Mouse (Mus musculus) neural tube, embryonic 12.5 days (tissue): Measurements from ENCODE around the gene Tnip3. TPM values are rescaled to one million over a fixed set of nuclear protein-coding genes. Genes with fewer than 3 reads are reported as not detected.

ENCODE experiments used
- ATAC-seq: fragments of 200-750 bp; cut with Nextera tagmentation; 2 replicates; pipeline ENCODE4 v1.8.0; 2017; ENCODE audit warnings: low read depth, mild to moderate bottlenecking, moderate TSS enrichment, moderate library complexity; ENCODE audit not compliant: low FRiP score
- H3K27ac ChIP-seq: fragments of 300-500 bp; sonication (generic); 2 replicates; pipeline ENCODE4 v1.5.1; 2016
- H3K27me3 ChIP-seq: fragments of 300-500 bp; sonication (generic); replicated peaks from 2 replicates; pipeline ENCODE4 v1.6.1; 2016; ENCODE audit warnings: mild to moderate bottlenecking
- H3K36me3 ChIP-seq: fragments of 300-500 bp; sonication (generic); 2 replicates; pipeline ENCODE4 v1.6.1; 2016; ENCODE audit warnings: mild to moderate bottlenecking
- H3K4me1 ChIP-seq: fragments of 300-500 bp; sonication (generic); 2 replicates; pipeline ENCODE4 v1.6.1; 2016
- H3K4me2 ChIP-seq: fragments of 300-500 bp; sonication (generic); replicated peaks from 2 replicates; pipeline ENCODE4 v1.6.1; 2016; ENCODE audit warnings: mild to moderate bottlenecking
- H3K4me3 ChIP-seq: fragments of 300-500 bp; sonication (generic); 2 replicates; pipeline ENCODE4 v1.5.1; 2016
- H3K9ac ChIP-seq: fragments of 300-500 bp; sonication (generic); 2 replicates; pipeline ENCODE4 v1.6.1; 2016; ENCODE audit warnings: mild to moderate bottlenecking
- H3K9me3 ChIP-seq: fragments of 300-500 bp; sonication (generic); 2 replicates; pipeline ENCODE4 v1.6.1; 2016; ENCODE audit warnings: mild to moderate bottlenecking
- WGBS: fragments of 180-500 bp; shearing (Covaris S2); methylation state at CpG from one replicate; pipeline ENCODE4 v1.1.7; 2016; 5-methylcytosine and 5-hydroxymethylcytosine counted together
- polyA plus RNA-seq: library from polyadenylated mRNA; unstranded; fragments of >200 nt; fragmentation: Nextera tagmentation; extraction: Ambion mirVana; gene quantifications from 2 replicates; pipeline ENCODE4 v1.2.1, GENCODE M21; 2016

The Tnip3 gene
- polyA plus RNA-seq, 1 experiment from 2014 or later, result not detected

- no peaks in the 10 kb centered on the region for H3K4me1 ChIP-seq
- H3K4me3 ChIP-seq, result no peak overlapping the region
- no peaks in the 10 kb centered on the region for H3K9me3 ChIP-seq
- no peak overlapping the region for H3K27ac ChIP-seq
- no peak for ATAC-seq
- H3K27me3 ChIP-seq, result no peaks in the 10 kb centered on the region
- H3K9ac ChIP-seq, result no peak overlapping the region
- no peaks in the 10 kb centered on the region for H3K36me3 ChIP-seq
- no peak overlapping the region for H3K4me2 ChIP-seq
Measured at GRCm38 (mm10) chr6:65621260-65621659, 96.1 kb downstream of the Tnip3 start.

DNA sequence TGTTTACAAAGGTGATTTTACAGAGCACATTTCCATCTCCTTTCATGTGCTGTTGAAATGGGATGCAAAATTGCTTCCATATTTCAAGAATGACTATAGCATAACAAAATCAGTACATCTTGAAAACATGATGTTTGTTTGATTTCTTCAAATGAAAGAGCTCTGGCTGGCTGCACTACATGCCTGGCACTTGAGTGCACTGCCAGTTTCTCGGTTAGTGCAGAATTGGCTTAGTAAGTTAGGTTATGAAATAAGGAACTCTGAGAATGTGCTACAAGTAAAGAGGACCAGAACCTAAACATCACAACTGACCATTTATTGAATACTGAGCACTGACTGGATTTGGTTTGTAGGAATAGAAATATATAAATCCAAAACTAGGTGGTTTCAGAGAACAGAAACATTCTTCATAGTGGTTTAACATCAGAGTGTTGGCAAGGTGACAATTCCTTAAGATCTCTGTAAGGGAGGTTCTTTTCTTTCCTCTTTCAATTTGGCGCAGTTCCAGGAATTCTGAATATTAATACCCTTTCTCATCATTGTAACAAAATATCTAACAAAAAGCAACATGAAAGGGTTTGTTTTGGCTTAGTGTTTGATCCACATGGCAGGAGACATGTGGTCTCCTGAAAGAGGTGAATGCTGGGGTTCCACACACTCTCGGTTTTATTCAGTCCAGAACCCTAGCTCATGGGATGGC, 98.1 kb downstream of the Tnip3 start:
- Histone ChIP-seq H3K4me1 (no peaks in the 10 kb centered on the region), H3K27me3 (no peaks in the 10 kb centered on the region), H3K9me3 (no peaks in the 10 kb centered on the region), H3K36me3 (no peaks in the 10 kb centered on the region), H3K9ac (no peak overlapping the region), H3K4me3 (no peak overlapping the region), H3K4me2 (no peak overlapping the region), H3K27ac (no peak overlapping the region)
- 90% methylated on average over 3 of the region's 3 CpGs for WGBS
- ATAC-seq, result no peak

- H3K27me3 ChIP-seq, result no peaks in the 10 kb centered on the region
- no peak overlapping the region for H3K4me3 ChIP-seq
- no peaks in the 10 kb centered on the region for H3K36me3 ChIP-seq
- no peaks in the 10 kb centered on the region for H3K4me1 ChIP-seq
- H3K4me2 ChIP-seq, result no peak overlapping the region
- no peak overlapping the region for H3K9ac ChIP-seq
- ATAC-seq, result no peak
- H3K9me3 ChIP-seq, result no peaks in the 10 kb centered on the region
- WGBS, result 92% methylated on average over 2 of the region's 2 CpGs
- no peak overlapping the region for H3K27ac ChIP-seq
Measured at GRCm38 (mm10) chr6:65630578-65630977, 105.5 kb downstream of the Tnip3 start.

DNA sequence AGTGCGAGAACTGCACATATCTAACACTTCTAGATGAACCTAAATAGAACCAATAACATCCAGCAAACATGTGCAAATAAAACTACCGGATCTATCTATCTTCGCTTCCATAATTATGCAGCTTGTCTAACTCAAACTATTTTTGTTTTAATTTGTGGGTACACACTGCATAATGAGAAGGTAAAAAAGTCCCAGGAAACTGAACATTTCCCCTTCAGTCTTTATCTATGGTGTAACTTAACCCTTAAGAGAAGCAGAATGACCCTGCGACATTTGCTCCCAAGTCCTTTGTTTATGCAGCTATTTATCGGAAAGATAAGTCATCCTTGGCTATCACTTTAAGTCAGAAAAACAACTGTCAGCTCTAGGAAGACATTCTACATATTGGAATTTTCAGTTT, 107.1 kb downstream of the Tnip3 start:
- Histone ChIP-seq H3K9me3 (no peaks in the 10 kb centered on the region), H3K36me3 (no peaks in the 10 kb centered on the region), H3K9ac (no peak overlapping the region), H3K4me3 (no peak overlapping the region), H3K4me1 (no peaks in the 10 kb centered on the region), H3K4me2 (no peak overlapping the region), H3K27me3 (no peaks in the 10 kb centered on the region), H3K27ac (no peak overlapping the region)
- ATAC-seq, result no peak
- WGBS, result 90% methylated on average over 5 of the region's 5 CpGs

DNA sequence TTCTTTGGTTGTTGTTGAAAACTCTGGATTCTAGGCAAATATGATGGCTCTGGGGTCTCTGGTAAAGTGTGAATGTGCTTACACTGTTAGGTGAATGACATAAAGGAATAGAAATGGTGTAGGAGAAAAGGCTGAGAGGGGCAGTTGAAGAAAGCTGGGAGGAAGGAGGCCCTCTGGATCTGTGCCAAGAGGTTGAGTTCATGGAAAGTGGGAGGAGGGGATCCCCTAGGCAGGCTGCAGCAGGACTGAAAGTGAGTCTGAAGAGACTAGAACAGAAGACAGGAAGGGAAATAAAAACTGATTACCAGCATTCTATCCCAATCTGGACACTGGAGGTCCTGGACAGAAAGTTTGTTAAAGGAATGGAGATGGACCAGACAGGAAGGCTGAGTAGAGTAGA, 117.3 kb downstream of the Tnip3 start:
- no peaks in the 10 kb centered on the region for H3K9me3 ChIP-seq
- no peaks in the 10 kb centered on the region for H3K27me3 ChIP-seq
- H3K27ac ChIP-seq, result no peak overlapping the region
- no peak overlapping the region for H3K4me2 ChIP-seq
- H3K4me1 ChIP-seq, result no peaks in the 10 kb centered on the region
- no peaks in the 10 kb centered on the region for H3K36me3 ChIP-seq
- no peak overlapping the region for H3K9ac ChIP-seq
- no peak overlapping the region for H3K4me3 ChIP-seq
- ATAC-seq, result no peak

- Histone ChIP-seq H3K27ac (no peak overlapping the region), H3K9me3 (no peaks in the 10 kb centered on the region), H3K4me3 (no peak overlapping the region), H3K4me1 (no peaks in the 10 kb centered on the region), H3K27me3 (no peaks in the 10 kb centered on the region), H3K36me3 (no peaks in the 10 kb centered on the region), H3K4me2 (no peak overlapping the region), H3K9ac (no peak overlapping the region)
- 32% methylated on average over 4 of the region's 4 CpGs for whole genome bisulfite sequencing
- no peak for ATAC-seq
Measured at GRCm38 (mm10) chr6:65644110-65644509, 119.0 kb downstream of the Tnip3 start.

GRCm38 (mm10) chr6:65646408-65646807, 121.3 kb downstream of the Tnip3 start:
- no peaks in the 10 kb centered on the region for H3K4me1 ChIP-seq
- H3K4me3 ChIP-seq, result no peak overlapping the region
- 82% methylated on average over 3 of the region's 3 CpGs for WGBS
- H3K36me3 ChIP-seq, result no peaks in the 10 kb centered on the region
- H3K27me3 ChIP-seq, result no peaks in the 10 kb centered on the region
- H3K9me3 ChIP-seq, result no peaks in the 10 kb centered on the region
- H3K27ac ChIP-seq, result no peak overlapping the region
- ATAC-seq, result no peak
- no peak overlapping the region for H3K4me2 ChIP-seq
- no peak overlapping the region for H3K9ac ChIP-seq

GRCm38 (mm10) chr6:65647731-65648130, 122.6 kb downstream of the Tnip3 start:
- Histone ChIP-seq H3K27me3 (no peaks in the 10 kb centered on the region), H3K4me1 (no peaks in the 10 kb centered on the region), H3K9me3 (no peaks in the 10 kb centered on the region), H3K27ac (no peak overlapping the region), H3K9ac (no peak overlapping the region), H3K4me2 (no peak overlapping the region), H3K36me3 (no peaks in the 10 kb centered on the region), H3K4me3 (no peak overlapping the region)
- no peak for ATAC-seq
- WGBS, result 83% methylated on average over 6 of the region's 6 CpGs

GRCm38 (mm10) chr6:65651376-65651775, 126.3 kb downstream of the Tnip3 start:
- no peak for ATAC-seq
- H3K4me3 ChIP-seq, result no peak overlapping the region
- 50% methylated on average over 4 of the region's 4 CpGs for WGBS

DNA sequence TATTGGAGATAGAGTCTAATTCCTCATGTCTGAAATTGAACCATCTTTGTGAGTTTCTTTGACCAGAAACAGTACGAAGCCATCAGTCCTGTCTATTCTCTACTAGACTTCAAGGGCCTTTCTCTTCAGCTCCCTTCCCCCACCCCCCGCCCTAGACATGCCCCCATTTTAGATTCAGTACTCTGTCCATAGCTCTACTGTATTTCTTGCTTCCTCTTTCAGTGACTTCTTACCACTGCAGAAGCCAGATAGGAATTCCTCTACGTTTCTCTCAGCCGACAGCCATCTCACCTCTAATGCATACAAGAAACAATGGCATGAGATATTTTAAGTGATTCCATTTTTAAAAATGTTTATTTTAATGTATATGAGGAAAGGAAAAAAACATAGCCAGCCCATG, 136.2 kb downstream of the Tnip3 start:
- no peak overlapping the region for H3K9ac ChIP-seq
- no peak for ATAC-seq
- no peak overlapping the region for H3K4me3 ChIP-seq
- WGBS, result 84% methylated on average over 4 of the region's 4 CpGs
- H3K27ac ChIP-seq, result no peak overlapping the region
- H3K4me2 ChIP-seq, result no peak overlapping the region
- H3K9me3 ChIP-seq, result 0 out of 2 replicates have a peak, but pooled peaks cover 5% of the 10 kb centered on the region
- no peaks in the 10 kb centered on the region for H3K27me3 ChIP-seq
- H3K36me3 ChIP-seq, result no peaks in the 10 kb centered on the region
- H3K4me1 ChIP-seq, result no peaks in the 10 kb centered on the region

More at GRCm38 (mm10) chr6:65651376-65651775, 126.3 kb downstream of the Tnip3 start:
- Histone ChIP-seq H3K36me3 (no peaks in the 10 kb centered on the region), H3K9me3 (no peaks in the 10 kb centered on the region), H3K27ac (no peak overlapping the region), H3K4me2 (no peak overlapping the region), H3K27me3 (no peaks in the 10 kb centered on the region), H3K4me1 (no peaks in the 10 kb centered on the region), H3K9ac (no peak overlapping the region)

- no peak overlapping the region for H3K9ac ChIP-seq
- no peak overlapping the region for H3K27ac ChIP-seq
- 0 out of 2 replicates have a peak, but pooled peaks cover 4% of the 10 kb centered on the region for H3K9me3 ChIP-seq
- H3K4me1 ChIP-seq, result no peaks in the 10 kb centered on the region
- no peaks in the 10 kb centered on the region for H3K27me3 ChIP-seq
- H3K36me3 ChIP-seq, result no peaks in the 10 kb centered on the region
- ATAC-seq, result no peak
- 72% methylated on average over 2 of the region's 2 CpGs for WGBS
- H3K4me2 ChIP-seq, result no peak overlapping the region
- H3K4me3 ChIP-seq, result no peak overlapping the region
Measured at GRCm38 (mm10) chr6:65662050-65662449, 136.9 kb downstream of the Tnip3 start.

- no peaks in the 10 kb centered on the region for H3K4me1 ChIP-seq
- H3K36me3 ChIP-seq, result no peaks in the 10 kb centered on the region
- 84% methylated on average over 6 of the region's 6 CpGs for WGBS
- no peaks in the 10 kb centered on the region for H3K9me3 ChIP-seq
- H3K4me2 ChIP-seq, result no peak overlapping the region
- no peaks in the 10 kb centered on the region for H3K27me3 ChIP-seq
- no peak overlapping the region for H3K9ac ChIP-seq
- no peak overlapping the region for H3K27ac ChIP-seq
- no peak for ATAC-seq
- H3K4me3 ChIP-seq, result no peak overlapping the region
Measured at GRCm38 (mm10) chr6:65663990-65664389, 138.9 kb downstream of the Tnip3 start.

- Histone ChIP-seq H3K36me3 (no peaks in the 10 kb centered on the region), H3K9me3 (no peaks in the 10 kb centered on the region), H3K4me2 (no peak overlapping the region), H3K9ac (no peak overlapping the region), H3K27ac (no peak overlapping the region), H3K4me3 (no peak overlapping the region), H3K27me3 (no peaks in the 10 kb centered on the region), H3K4me1 (peaks cover 5% of the 10 kb centered on the region; the same call in 1 of the 2 replicates)
- WGBS, result 85% methylated on average over 3 of the region's 3 CpGs
- ATAC-seq, result no peak
Measured at GRCm38 (mm10) chr6:65666295-65666694, 141.2 kb downstream of the Tnip3 start.
